Mouse (Mus musculus): ENCODE measurements around the gene Nrsn1.
"Not testable (repeated sequence)": the region's sequence is repeated elsewhere in the genome, so short reads cannot be mapped to it uniquely, and the experiment has no call there.

The Nrsn1 gene

DNA sequence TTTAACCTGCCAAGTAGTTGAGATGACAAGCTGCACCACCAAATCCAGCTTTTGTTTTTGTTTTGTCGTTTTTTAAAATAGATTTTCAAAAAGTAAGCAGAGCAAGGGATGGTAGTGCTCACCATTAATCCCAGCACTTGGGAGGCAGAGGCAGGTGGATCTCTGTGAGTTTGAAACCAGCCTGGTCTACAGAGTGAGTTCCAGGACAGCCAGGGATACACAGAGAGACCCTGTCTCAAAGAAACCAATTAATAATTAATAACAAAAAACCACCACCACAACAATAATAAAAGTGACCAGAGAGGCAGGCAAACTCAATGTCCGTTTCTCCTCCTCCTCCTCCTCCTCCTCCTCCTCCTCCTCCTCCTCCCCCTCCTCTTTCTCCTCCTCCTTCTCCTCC is at the start of gene Nrsn1:
Gene Nrsn1 (minus strand): TSS at position 101 of the 400 bp plus-strand sequence.
- DNase-seq (ENCODE audit: low spot score): not testable (repeated sequence)

DNA sequence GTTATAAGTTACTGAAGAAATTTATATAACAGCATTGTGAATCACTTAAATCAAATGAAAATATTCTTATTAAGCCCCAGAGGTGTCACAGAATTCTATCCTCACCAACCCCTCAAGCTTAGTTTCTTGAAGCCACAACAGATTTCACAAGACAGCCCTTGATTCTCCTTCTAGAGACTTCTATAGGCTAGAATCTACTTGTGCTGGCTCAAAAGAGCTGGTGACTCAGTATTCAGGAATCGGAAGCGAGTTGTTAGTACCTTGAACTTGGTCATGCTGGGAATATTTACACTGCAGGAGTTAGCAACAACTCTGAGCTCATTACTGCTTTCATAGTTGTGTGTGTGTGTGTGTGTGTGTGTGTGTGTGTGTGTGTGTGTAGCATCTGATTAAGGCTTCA is 41.8 kb upstream of the Nrsn1 start:
- no peak for DNase-seq (ENCODE audit: low spot score)

DNA sequence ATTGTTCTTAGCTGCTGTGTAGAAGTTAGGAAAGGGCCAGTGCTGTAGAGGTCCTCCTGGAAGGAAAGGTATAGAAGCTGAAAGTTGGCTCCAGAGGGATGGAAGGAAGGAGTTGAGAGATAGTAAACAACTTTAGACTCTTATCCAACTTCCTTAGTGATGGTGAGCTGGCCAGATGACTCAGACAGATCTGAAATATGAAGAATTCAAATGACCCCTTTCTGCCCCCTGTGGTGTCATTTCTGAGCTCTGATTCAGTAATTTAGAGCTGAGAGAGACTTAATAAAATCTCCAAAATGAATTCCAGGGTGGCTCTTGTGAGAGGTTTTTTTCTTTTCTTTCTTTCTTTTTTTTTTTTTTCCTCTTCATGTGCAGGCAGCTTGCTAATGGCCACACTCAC is 39.8 kb upstream of the Nrsn1 start:
- no peak for DNase-seq (ENCODE audit: low spot score)

DNA sequence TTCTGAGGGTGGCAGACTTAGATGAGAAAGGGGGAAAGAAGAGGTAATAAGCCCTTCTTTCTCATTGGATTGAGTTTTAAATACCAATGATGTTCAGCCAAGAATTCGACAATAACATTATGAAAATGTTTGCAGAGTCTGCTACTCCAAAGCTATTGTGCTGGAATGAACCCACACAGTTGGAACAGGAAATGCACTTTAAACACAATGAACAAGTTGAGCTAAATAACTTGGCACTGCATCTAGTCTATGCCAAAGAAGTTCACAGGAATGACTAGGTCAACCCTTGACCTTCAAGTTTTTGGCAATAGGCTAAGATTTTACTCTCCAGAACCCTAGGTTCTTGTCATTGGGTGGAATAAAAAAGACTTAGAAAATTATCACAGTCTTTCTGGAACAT is 18.4 kb upstream of the Nrsn1 start:
- DNase-seq (ENCODE audit: low spot score): no peak

DNA sequence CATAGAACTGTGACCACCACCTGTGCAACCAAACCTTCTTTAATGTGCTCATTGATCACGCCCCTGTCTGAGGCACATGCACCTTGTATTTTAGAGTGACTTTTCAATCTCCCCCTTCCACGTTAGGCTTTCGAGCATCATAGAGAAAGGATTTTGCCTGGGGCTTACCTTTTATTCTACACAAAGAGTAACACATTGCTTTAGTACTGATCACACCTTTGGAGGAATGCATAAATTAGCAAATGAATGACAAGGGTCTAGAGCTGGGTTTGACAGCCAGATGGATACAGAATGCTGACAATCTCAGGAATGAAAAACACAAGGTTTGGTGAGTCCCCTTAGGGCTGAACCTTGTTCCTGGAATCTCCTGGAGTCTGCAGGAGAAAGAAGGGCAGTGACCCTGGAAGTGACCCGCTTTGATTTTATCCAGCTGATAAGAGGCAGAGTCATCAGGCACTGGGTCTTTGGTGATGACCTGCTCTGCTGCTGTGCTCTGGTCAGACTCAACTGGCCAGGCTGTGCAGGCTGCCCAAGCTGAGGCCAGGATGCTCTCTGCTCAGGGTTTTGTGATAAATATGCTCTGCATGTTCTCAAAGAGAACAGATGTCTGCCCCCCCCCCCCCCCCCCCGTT is 4.7 kb upstream of the Nrsn1 start:
- DNase-seq (ENCODE audit: low spot score): no peak

DNA sequence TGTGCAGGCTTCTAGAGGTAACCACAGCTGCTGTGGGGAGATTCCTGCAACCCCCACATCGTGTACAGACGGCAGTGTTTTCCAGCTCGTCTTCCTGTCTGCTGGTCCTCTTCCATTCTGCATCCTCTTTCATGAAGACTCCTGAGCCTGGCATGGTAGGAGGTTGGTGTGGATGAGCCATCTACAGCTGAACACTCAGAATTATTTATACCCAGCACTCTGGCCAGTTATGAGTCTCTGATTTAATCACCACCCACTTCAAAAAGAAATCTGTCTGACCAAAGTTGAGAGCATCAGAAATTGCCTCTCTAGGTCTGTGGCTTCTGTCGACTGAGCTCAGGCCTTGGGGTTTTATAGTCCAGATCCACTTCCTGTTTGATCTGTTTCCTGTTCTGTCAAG is 1.9 kb upstream of the Nrsn1 start:
- no peak for DNase-seq (ENCODE audit: low spot score)

DNA sequence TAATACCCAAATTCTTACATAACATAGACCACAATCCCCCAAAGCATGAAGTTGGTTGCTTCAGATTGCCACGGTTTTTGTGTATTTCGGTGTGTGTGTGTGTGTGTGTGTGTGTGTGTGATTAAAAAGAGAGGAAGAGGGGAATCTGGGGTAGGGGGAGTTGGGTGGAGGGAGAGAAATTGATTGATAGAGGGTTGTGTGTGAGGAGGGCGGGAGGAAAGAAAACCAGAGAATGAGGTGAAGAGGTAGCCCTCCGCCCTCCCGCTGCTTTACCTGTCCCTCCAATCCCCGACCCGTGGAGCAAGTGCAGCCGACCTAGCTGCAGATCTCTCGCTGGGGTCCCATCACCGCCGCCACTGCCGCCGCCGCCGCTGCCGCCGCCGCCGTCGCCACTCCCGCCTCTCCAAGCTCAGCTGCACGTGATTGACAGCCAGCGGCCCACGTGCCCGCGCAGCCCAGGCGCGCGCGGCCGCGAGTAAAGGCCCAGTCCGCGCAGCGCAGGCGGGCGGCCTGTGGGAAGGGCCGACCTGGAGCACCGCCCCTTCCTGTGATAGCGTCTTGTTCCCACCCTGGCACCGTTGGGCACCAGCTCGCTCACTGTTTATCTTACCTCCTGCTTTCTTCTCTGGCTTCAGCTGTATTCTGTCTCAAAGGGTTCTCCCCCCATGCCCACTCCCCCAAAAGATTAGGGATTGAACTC is 583 bp downstream of the Nrsn1 start:
- no peak for DNase-seq (ENCODE audit: low spot score)

DNA sequence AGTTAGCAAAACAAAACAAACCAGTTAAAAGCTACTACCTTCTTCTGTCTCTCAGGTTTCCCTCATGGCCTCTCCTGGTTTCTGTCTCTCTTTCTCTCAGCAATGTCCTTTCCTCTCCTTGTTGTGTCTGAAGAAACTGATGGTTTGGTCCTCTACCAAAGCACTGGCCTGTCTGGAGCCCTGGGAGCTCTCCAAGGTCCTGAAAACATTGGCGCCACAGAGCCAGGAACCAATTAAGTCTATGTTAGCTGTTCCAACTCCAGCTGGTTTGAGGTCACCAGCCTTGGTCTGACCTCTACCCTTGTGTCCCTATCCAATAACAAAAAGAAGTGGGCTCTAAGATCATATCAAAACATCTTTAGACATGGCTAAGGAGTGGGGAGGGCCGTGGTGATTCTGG is 1.3 kb downstream of the Nrsn1 start:
- peak; percentile 55 for DNase-seq (ENCODE audit: low spot score)

DNA sequence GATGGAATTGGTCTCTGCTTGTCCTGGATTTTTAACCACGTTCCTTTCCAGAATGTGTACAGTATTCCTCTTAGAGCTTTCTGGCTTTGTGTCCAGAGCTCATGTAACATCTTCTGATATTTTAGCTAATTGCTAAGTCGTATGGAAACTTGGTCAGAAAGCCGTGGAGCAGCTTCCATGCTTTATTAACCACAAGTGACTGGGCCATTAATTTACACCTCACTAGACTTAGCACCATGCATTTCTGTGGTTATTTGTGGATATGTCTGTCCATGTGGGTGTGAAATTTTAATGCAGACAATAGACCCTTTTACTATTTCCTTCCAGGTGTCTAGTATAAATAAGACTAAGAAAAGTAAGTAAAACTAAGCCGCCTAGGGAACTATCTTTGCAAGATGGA is 7.6 kb downstream of the Nrsn1 start:
- DNase-seq (ENCODE audit: low spot score): no peak

DNA sequence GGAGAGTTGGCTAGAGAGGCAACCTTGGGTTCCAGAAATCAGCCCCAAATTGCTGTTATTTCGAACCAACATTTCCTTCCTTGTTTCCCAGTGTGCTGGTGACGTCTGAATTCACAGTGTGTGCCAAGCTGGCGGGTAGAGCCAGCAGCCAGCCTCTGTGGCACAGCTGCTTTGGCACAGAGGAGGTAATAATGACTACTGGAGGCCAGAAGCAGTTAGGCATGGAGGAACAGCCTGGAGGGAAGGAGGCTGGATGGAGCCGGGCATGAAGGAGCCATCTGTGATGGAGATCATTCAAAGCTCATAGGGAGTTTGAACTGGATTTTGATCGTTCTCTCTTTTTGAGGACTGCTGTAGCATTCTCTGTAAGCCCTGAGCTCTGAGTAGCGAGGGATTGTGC is 12.7 kb downstream of the Nrsn1 start:
- no peak for DNase-seq (ENCODE audit: low spot score)

DNA sequence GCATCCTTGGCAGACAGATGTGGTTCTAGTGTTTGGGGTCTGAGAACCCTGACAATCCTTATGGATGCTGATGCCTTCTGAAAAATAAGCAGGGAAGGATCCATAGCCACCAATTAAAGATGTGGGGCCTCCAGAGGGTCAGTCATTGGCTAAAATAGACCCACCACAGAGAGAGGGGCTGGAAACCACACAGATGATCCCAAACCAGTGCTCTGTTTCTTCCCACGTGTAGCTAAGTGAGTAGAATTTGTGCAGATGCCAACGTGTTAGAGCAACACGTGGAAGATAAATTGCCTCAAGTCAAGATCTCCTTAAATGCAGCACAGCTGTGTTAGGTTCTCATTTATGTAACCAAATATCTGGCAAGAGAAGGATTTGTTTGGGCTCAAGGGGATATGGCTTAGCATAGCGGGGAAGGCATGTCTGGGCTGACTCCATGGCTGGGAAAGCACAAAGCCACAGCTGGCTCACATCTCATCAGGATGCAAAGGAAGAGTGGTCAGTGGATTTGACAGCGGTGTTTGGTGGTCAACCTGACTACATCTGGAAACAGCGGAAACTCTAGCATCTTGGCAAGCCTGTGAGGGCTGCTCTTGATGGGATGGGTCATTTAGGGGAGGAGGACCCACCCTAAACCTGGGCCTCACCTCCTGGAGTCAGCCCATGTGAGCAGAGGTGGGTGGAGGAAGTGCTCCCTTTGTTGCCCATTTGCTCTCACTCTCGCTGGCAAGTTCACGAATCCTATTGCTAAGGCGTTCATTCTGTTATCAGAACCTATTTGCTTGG is 15.6 kb downstream of the Nrsn1 start:
- no peak for DNase-seq (ENCODE audit: low spot score)

DNA sequence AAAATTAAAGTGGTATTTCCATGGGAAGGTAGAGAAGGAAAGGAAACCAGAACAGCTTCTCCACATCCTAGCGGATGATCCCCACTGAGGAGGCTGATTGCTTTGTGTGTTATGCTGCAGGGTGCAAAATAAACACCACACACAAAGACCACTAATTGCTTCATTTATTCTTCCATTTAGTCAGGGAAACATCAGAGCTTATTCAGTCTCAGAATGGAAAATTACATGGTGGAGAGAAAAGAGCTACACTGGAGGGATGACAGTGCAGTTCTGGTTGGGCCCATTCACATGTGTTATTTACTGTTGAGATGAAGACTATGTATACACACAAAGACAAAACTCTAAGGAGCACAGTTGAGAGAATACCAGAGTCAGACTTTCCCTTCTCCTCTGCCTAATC is 18.4 kb downstream of the Nrsn1 start:
- DNase-seq (ENCODE audit: low spot score): no peak

DNA sequence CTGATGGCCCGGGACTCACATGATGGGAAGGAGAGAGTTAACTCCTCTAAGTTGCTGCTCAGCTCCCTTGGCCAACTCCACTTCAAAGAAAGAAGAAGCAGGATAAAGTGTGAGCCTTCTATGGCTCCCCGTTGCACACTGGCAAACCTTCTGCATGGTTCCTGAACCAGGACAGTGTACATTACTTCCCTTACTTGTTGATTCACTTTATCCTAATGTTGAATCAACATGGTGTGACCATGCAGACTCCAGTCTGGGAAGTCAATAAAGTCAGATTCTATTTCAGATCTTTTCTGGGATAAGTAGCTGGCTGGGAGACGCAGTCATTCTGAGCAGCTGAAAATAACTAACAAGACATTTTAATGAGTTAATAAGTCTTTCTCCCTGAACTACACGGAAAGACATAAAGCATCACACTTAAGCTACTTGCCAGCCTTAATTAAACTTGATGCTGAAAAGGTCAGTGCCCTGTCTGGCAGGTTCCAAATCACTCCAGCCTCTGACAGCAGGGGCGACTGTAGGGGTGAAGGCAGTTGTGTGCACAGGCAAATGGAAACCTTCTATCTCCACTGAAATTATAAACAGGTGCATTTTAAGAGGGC is 50.0 kb downstream of the Nrsn1 start:
- no peak for DNase-seq (ENCODE audit: low spot score)

DNA sequence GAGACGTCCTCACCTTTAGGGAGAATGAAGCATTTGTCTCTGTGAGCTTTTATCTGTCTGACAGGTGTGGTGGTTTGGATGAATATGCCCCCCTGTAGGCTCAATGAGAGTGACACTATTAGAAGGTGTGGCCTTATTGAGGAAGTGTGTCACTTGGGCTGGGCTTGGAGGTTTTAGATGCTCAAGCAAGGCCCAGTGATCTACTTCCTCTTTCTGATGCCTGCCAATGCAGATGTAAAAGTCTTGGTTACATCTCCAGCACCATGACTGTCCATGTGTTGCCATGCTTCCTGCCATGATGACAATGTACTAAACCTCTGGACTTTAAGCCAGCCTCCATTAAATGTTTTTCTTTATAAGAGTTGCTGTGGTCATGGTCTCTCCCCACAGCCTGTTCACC is 51.9 kb downstream of the Nrsn1 start:
- no peak for DNase-seq (ENCODE audit: low spot score)

DNA sequence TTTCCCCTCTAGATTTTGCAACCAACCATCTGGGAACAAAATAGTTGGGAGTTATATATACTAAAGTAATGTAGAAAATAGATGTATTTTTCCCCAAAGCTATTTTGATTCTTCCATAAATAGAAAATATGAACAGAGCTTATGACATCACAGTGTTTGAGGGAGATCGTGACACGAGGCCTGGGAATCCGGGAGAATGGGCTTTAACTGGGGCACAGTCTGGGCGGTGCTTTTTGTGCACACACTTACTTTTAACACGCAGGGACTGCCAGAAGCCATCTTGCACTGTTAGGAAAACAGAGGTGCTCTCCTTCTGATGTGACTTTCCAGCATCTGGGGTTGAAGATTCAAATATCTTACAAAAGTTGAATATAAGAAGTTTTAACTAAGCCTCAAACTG is 63.4 kb downstream of the Nrsn1 start:
- DNase-seq (ENCODE audit: low spot score): no peak

Data from urinary bladder, postnatal 25 days (tissue).